Mouse (Mus musculus) liver, adult 2 months (tissue): Measurements from ENCODE around the gene Txn2. TPM values are rescaled to one million over a fixed set of nuclear protein-coding genes. Genes with fewer than 3 reads are reported as not detected.

Experiments
- DNase-seq: peaks from one replicate; pipeline ENCODE4 v3.0.0-alpha.2; 2011; ENCODE audit warnings: low read depth, low spot score; ENCODE audit errors: extremely low read depth
- H3K27ac ChIP-seq: fragments of 200-500 bp; replicated peaks from 2 replicates; pipeline ENCODE4 v1.5.1; 2012; ENCODE audit warnings: low read depth, mild to moderate bottlenecking, control low read depth, inconsistent platforms, low read length; ENCODE audit not compliant: insufficient read depth
- H3K27me3 ChIP-seq: fragments of 200-500 bp; 2 replicates; pipeline ENCODE4 v1.6.1; 2012; ENCODE audit warnings: mild to moderate bottlenecking, moderate library complexity, low read length, inconsistent platforms; ENCODE audit not compliant: control insufficient read depth, insufficient read depth
- H3K36me3 ChIP-seq: fragments of 200-500 bp; 2 replicates; pipeline ENCODE4 v1.6.1; 2012; ENCODE audit warnings: low read length, inconsistent platforms; ENCODE audit not compliant: control insufficient read depth, insufficient read depth
- H3K4me1 ChIP-seq: fragments of 200-500 bp; 2 replicates; pipeline ENCODE4 v1.6.1; 2011; ENCODE audit warnings: low read length; ENCODE audit not compliant: control insufficient read depth, insufficient read depth
- H3K4me3 ChIP-seq: fragments of 200-500 bp; 2 replicates; pipeline ENCODE4 v1.5.1; 2011; ENCODE audit warnings: low read depth, mild to moderate bottlenecking, control low read depth, low read length, moderate library complexity; ENCODE audit not compliant: insufficient read depth
- H3K79me2 ChIP-seq: fragments of 200-500 bp; 2 replicates; pipeline ENCODE4 v1.6.1; 2012; ENCODE audit warnings: inconsistent platforms, mild to moderate bottlenecking, low read length, moderate library complexity; ENCODE audit not compliant: control insufficient read depth, insufficient read depth
- H3K9ac ChIP-seq: fragments of 200-500 bp; 2 replicates; pipeline ENCODE4 v1.6.1; 2012; ENCODE audit warnings: low read depth, mild to moderate bottlenecking, control low read depth, inconsistent platforms, low read length
- CTCF ChIP-seq: fragments of 200-500 bp; IDR thresholded peaks from 2 replicates; pipeline ENCODE4 v1.5.1; 2011; ENCODE audit warnings: low read depth, low read length, control low read depth
- POLR2A ChIP-seq: fragments of 200-500 bp; IDR thresholded peaks from 2 replicates; pipeline ENCODE4 v1.6.1; 2011; ENCODE audit warnings: low read length, control low read depth; ENCODE audit not compliant: insufficient read depth; ENCODE audit errors: extremely low read depth
- WGBS: fragments of 180-500 bp; shearing (Covaris S2); methylation state at CpG from one replicate; pipeline ENCODE4 v1.1.7; 2018; 5-methylcytosine and 5-hydroxymethylcytosine counted together
- polyA plus RNA-seq: library from polyadenylated mRNA; depleted of rRNA; stranded (reverse); fragments of >200 nt; gene quantifications from 2 replicates; pipeline ENCODE4 v1.2.3, GENCODE M21; 2012
- total RNA-seq: library from RNA; depleted of rRNA; stranded (reverse); fragments of >200 nt; gene quantifications from 2 replicates; pipeline ENCODE4 v1.2.3, GENCODE M21; 2014

Gene Txn2
- total and polyA plus RNA-seq, 2 experiments = 85.3 to 448 TPM

DNA sequence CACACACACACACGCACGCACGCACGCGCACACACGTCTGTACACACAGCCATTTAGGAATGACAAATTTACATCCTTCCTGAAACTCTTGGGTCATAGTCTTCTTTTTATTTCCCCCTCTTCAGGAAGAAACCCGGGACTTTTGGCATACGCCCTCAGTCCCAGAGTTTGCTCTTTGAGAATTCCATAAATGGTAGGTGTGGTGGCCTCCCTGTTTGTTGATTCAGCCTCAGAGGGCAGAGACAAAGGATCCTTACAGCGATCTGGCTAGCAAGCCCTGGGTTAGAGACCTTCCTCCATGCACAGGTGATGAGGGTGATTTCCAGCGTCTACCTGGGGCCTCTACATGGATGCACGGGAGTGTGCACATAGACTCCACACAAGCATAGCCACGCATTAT is 9.4 kb downstream of the Txn2 start:
- Histone ChIP-seq H3K9ac (no peak overlapping the region), H3K27me3 (no peaks in the 10 kb centered on the region), H3K4me3 (no peak overlapping the region), H3K36me3 (peaks cover 15% of the 10 kb centered on the region; the same call in 1 of the 2 replicates), H3K4me1 (peaks cover 25% of the 10 kb centered on the region), H3K27ac (no peak overlapping the region; the same call in 1 of the 2 replicates), H3K79me2 (peaks cover 19% of the 10 kb centered on the region; the same call in 1 of the 2 replicates)
- no peak for TF ChIP-seq POLR2A
- no peak for TF ChIP-seq CTCF
- no peak for DNase-seq
- WGBS = 71% methylated on average over 12 of the region's 12 CpGs

- Histone ChIP-seq H3K4me1 (peaks cover 16% of the 10 kb centered on the region), H3K79me2 (peaks cover 16% of the 10 kb centered on the region; the same call in 1 of the 2 replicates), H3K27ac (no peak overlapping the region), H3K36me3 (peaks cover 14% of the 10 kb centered on the region; the same call in 1 of the 2 replicates), H3K4me3 (no peak overlapping the region), H3K9ac (no peak overlapping the region), H3K27me3 (no peaks in the 10 kb centered on the region)
- 38% methylated on average over 8 of the region's 8 CpGs for WGBS
- TF ChIP-seq POLR2A = no peak
- TF ChIP-seq CTCF = peak; percentile 92
- peak; percentile 70 for DNase-seq
Observed at GRCm38 (mm10) chr15:77916851-77917544, 11.8 kb downstream of the Txn2 start.

DNA sequence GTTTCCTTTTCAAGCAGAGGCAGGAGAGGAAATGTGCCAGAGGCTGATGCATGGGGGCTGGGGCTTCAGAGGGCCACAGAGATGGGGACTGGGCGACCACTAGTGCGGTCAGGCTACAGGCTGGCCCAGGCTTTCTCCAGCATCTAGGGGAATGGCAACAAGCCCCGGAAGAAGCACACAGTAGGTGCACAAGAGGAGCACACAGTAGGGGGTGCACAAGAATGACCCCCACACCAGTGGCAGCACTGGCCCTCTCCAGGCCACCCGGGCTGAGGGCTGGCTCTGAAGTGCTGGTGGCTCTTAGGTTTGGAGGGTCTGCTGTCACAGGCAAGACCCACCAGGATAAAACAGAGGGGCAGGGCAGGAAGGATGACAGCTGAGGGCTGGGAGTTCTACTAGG is 13.5 kb downstream of the Txn2 start:
- WGBS = 94% methylated on average over 4 of the region's 4 CpGs
- no peak for DNase-seq
- no peak overlapping the region for H3K27ac ChIP-seq
- peaks cover 16% of the 10 kb centered on the region for H3K4me1 ChIP-seq
- peaks cover 10% of the 10 kb centered on the region; the same call in 1 of the 2 replicates for H3K36me3 ChIP-seq
- H3K4me3 ChIP-seq = no peak overlapping the region
- TF ChIP-seq POLR2A (no peak), CTCF (no peak)
- H3K9ac ChIP-seq = no peak overlapping the region
- peaks cover 4% of the 10 kb centered on the region; the same call in 1 of the 2 replicates for H3K79me2 ChIP-seq
- no peaks in the 10 kb centered on the region for H3K27me3 ChIP-seq

DNA sequence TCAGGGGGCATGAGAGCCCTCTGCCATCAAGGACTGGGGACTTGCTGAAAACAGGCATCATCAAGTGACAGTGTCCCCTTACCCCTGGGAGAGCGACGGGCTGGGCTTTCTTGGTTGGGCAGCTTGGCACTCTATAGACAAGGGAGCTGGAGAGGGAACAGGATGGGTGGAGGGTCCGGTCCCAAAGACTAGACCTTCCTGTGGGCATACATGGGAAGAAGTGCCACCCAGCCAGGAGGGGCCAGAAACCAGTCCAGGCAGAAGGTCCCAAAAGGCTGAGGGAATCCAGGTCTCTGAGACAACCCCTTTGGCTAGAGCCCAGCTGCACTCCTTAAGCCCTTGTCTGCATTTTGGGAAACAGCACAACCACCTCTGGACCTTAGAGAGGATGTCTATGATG is 14.3 kb downstream of the Txn2 start:
- TF ChIP-seq CTCF (no peak), POLR2A (no peak)
- Histone ChIP-seq H3K4me1 (peaks cover 16% of the 10 kb centered on the region), H3K9ac (no peak overlapping the region), H3K27me3 (no peaks in the 10 kb centered on the region), H3K4me3 (no peak overlapping the region), H3K36me3 (peaks cover 10% of the 10 kb centered on the region; the same call in 1 of the 2 replicates), H3K27ac (no peak overlapping the region), H3K79me2 (peaks cover under 1% of the 10 kb centered on the region; the same call in 1 of the 2 replicates)
- 100% methylated on average over 3 of the region's 3 CpGs for WGBS
- no peak for DNase-seq

GRCm38 (mm10) chr15:77913054-77913453 is 15.8 kb downstream of the Txn2 start:
- Histone ChIP-seq H3K79me2 (no peaks in the 10 kb centered on the region), H3K4me3 (no peak overlapping the region), H3K36me3 (peaks cover 6% of the 10 kb centered on the region; the same call in 1 of the 2 replicates), H3K27ac (no peak overlapping the region), H3K4me1 (peaks cover 19% of the 10 kb centered on the region), H3K27me3 (no peaks in the 10 kb centered on the region), H3K9ac (no peak overlapping the region)
- no peak for DNase-seq
- TF ChIP-seq POLR2A = no peak
- WGBS = 35% methylated on average over 8 of the region's 8 CpGs

- H3K4me3 ChIP-seq = no peak overlapping the region
- H3K27me3 ChIP-seq = no peaks in the 10 kb centered on the region
- peaks cover 6% of the 10 kb centered on the region; the same call in 1 of the 2 replicates for H3K36me3 ChIP-seq
- peaks cover 22% of the 10 kb centered on the region for H3K4me1 ChIP-seq
- DNase-seq = no peak
- peak overlapping the region; percentile 51 for H3K27ac ChIP-seq
- WGBS = 39% methylated on average over 7 of the region's 7 CpGs
- no peak for TF ChIP-seq POLR2A
- TF ChIP-seq CTCF = no peak
- no peaks in the 10 kb centered on the region for H3K79me2 ChIP-seq
- H3K9ac ChIP-seq = peak overlapping the region; percentile 7; the same call in 1 of the 2 replicates
Observed at GRCm38 (mm10) chr15:77912585-77912984, 16.2 kb downstream of the Txn2 start.
